Mouse (Mus musculus): ENCODE measurements around the gene Atg10. TPM values are rescaled to one million over a fixed set of nuclear protein-coding genes. Genes with fewer than 3 reads are reported as not detected.

Gene Atg10
- total RNA-seq, 4 experiments from 2014 or later: 13.8 to 18.1 (median 15.1) TPM

GRCm38 (mm10) chr13:91031836-91032235 lies 191.9 kb downstream of the Atg10 start:
- DNase-seq (ENCODE audit: low spot score in 2 of 2): no peak

- no peak for DNase-seq (ENCODE audit: low spot score in 2 of 2)
These were observed 200.3 kb downstream of the Atg10 start for GRCm38 (mm10) chr13:91023447-91023846.

- DNase-seq (ENCODE audit: low spot score in 2 of 2): no peak
These were observed 211.9 kb downstream of the Atg10 start for GRCm38 (mm10) chr13:91011851-91012250.

GRCm38 (mm10) chr13:90995034-90995629 lies 228.6 kb downstream of the Atg10 start:
- DNase-seq (ENCODE audit: low spot score in 2 of 2): no peak

- DNase-seq (ENCODE audit: low spot score in 2 of 2): no peak
These were observed 230.2 kb downstream of the Atg10 start for GRCm38 (mm10) chr13:90993602-90994001.

- DNase-seq (ENCODE audit: low spot score in 2 of 2): no peak
These were observed 230.8 kb downstream of the Atg10 start for GRCm38 (mm10) chr13:90992948-90993347.

GRCm38 (mm10) chr13:90988226-90988625 lies 235.5 kb downstream of the Atg10 start:
- DNase-seq (ENCODE audit: low spot score in 2 of 2): no peak

- DNase-seq (ENCODE audit: low spot score in 2 of 2): no peak
These were observed 238.4 kb downstream of the Atg10 start for GRCm38 (mm10) chr13:90985417-90985816.

GRCm38 (mm10) chr13:90984073-90984472 lies 239.7 kb downstream of the Atg10 start:
- DNase-seq (ENCODE audit: low spot score in 2 of 2): no peak

GRCm38 (mm10) chr13:90981798-90982197 lies 242.0 kb downstream of the Atg10 start:
- DNase-seq (ENCODE audit: low spot score in 2 of 2): no peak

GRCm38 (mm10) chr13:90980878-90981674 lies 242.7 kb downstream of the Atg10 start:
- no peak for DNase-seq (ENCODE audit: low spot score in 2 of 2)

GRCm38 (mm10) chr13:90977057-90977456 lies 246.7 kb downstream of the Atg10 start:
- DNase-seq (ENCODE audit: low spot score in 2 of 2): no peak

- DNase-seq (ENCODE audit: low spot score in 2 of 2): no peak
These were observed 250.4 kb downstream of the Atg10 start for GRCm38 (mm10) chr13:90973409-90973808.

- no peak for DNase-seq (ENCODE audit: low spot score in 2 of 2)
These were observed 253.3 kb downstream of the Atg10 start for GRCm38 (mm10) chr13:90970259-90971017.

- no peak for DNase-seq (ENCODE audit: low spot score in 2 of 2)
These were observed 254.8 kb downstream of the Atg10 start for GRCm38 (mm10) chr13:90968940-90969339.

- DNase-seq (ENCODE audit: low spot score in 2 of 2): peak; percentile 74 to 89
These were observed 256.3 kb downstream of the Atg10 start for GRCm38 (mm10) chr13:90967422-90967821.

- no peak for DNase-seq (ENCODE audit: low spot score in 2 of 2)
These were observed 257.8 kb downstream of the Atg10 start for GRCm38 (mm10) chr13:90965996-90966395.

GRCm38 (mm10) chr13:90964511-90964910 lies 259.3 kb downstream of the Atg10 start:
- no peak for DNase-seq (ENCODE audit: low spot score in 2 of 2)

- no peak for DNase-seq (ENCODE audit: low spot score in 2 of 2)
These were observed 260.7 kb downstream of the Atg10 start for GRCm38 (mm10) chr13:90962836-90963760.

GRCm38 (mm10) chr13:90960591-90960990 lies 263.2 kb downstream of the Atg10 start:
- DNase-seq (ENCODE audit: low spot score in 2 of 2): no peak

- DNase-seq (ENCODE audit: low spot score in 2 of 2): no peak
These were observed 264.9 kb downstream of the Atg10 start for GRCm38 (mm10) chr13:90958894-90959293.
